Mouse (Mus musculus) intestine, postnatal 0 days (tissue): Measurements from ENCODE around the gene Espl1. TPM values are rescaled to one million over a fixed set of nuclear protein-coding genes. Genes with fewer than 3 reads are reported as not detected.

ENCODE experiments used
- ATAC-seq: fragments of 200-750 bp; cut with Nextera tagmentation; 2 replicates; pipeline ENCODE4 v1.8.0; 2017; ENCODE audit warnings: mild to moderate bottlenecking, moderate TSS enrichment, moderate library complexity
- H3K27ac ChIP-seq: fragments of 300-500 bp; sonication (generic); 2 replicates; pipeline ENCODE4 v1.5.1; 2014; ENCODE audit warnings: mild to moderate bottlenecking, low read depth, low read length, moderate library complexity
- H3K27me3 ChIP-seq: fragments of 300-500 bp; sonication (generic); replicated peaks from 2 replicates; pipeline ENCODE4 v1.6.1; 2014; ENCODE audit warnings: low read length, mixed read lengths; ENCODE audit not compliant: control insufficient read depth, insufficient read depth
- H3K36me3 ChIP-seq: fragments of 300-500 bp; sonication (generic); 2 replicates; pipeline ENCODE4 v1.6.1; 2014; ENCODE audit warnings: mild to moderate bottlenecking, moderate library complexity; ENCODE audit not compliant: control insufficient read depth, insufficient read depth
- H3K4me1 ChIP-seq: fragments of 300-500 bp; sonication (generic); replicated peaks from 2 replicates; pipeline ENCODE4 v1.6.1; 2014; ENCODE audit warnings: antibody characterized with exemption, low read length, mixed read lengths; ENCODE audit not compliant: control insufficient read depth, insufficient read depth
- H3K4me2 ChIP-seq: fragments of 300-500 bp; sonication (generic); replicated peaks from 2 replicates; pipeline ENCODE4 v1.6.1; 2014; ENCODE audit warnings: low read depth, mild to moderate bottlenecking, moderate library complexity
- H3K4me3 ChIP-seq: fragments of 300-500 bp; sonication (generic); 2 replicates; pipeline ENCODE4 v1.5.1; 2014; ENCODE audit warnings: low read depth, low read length
- H3K9ac ChIP-seq: fragments of 300-500 bp; sonication (generic); 2 replicates; pipeline ENCODE4 v1.6.1; 2014; ENCODE audit warnings: mild to moderate bottlenecking, low read depth, low read length
- H3K9me3 ChIP-seq: fragments of 300-500 bp; sonication (generic); 2 replicates; pipeline ENCODE4 v1.6.1; 2016; ENCODE audit warnings: mixed run types; ENCODE audit not compliant: control insufficient read depth
- CTCF ChIP-seq: sonication (generic); IDR thresholded peaks from 2 replicates; pipeline ENCODE4 v1.5.1; 2016; ENCODE audit warnings: low read depth, mild to moderate bottlenecking, control low read depth, antibody characterized with exemption, moderate library complexity
- WGBS: fragments of 180-500 bp; shearing (Covaris S2); extraction: QIAGEN DNeasy Blood & Tissue Kit; methylation state at CpG from one replicate; pipeline ENCODE4 v1.1.7; 2014; 5-methylcytosine and 5-hydroxymethylcytosine counted together
- polyA plus RNA-seq: library from polyadenylated mRNA; unstranded; fragments of >200 nt; fragmentation: Nextera tagmentation; extraction: Ambion mirVana; gene quantifications from 2 replicates; pipeline ENCODE4 v1.2.1, GENCODE M21; 2015

The Espl1 gene
- polyA plus RNA-seq, 1 experiment from 2014 or later: 5.4 TPM

DNA sequence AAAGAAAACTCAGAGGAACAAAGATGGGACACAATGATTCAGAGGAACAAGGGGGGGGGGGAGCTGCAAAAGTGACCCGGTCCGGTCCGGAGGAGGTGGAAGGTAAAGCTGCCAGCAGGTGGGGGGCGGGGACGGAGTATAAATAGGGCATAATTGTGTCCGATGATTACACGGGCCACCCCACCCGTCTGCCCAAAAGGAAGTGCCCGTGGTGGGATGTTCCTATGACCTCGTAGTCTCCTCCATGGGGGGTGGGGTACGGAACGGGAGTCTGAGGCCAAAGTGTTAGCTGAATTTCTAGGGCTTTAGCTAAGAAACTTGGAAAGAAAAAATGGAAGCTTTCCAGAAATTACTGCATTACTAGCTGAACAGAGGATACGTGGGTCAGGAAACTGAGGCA lies 73.9 kb downstream of the Espl1 start:
- Histone ChIP-seq H3K4me3 (no peak overlapping the region), H3K9me3 (no peaks in the 10 kb centered on the region), H3K4me2 (no peak overlapping the region), H3K27ac (no peak overlapping the region), H3K36me3 (no peaks in the 10 kb centered on the region), H3K4me1 (no peaks in the 10 kb centered on the region), H3K27me3 (no peaks in the 10 kb centered on the region; the same call in 1 of the 2 replicates), H3K9ac (no peak overlapping the region)
- 20% methylated on average over 13 of the region's 13 CpGs for whole genome bisulfite sequencing
- no peak for ATAC-seq
- no peak for TF ChIP-seq CTCF

DNA sequence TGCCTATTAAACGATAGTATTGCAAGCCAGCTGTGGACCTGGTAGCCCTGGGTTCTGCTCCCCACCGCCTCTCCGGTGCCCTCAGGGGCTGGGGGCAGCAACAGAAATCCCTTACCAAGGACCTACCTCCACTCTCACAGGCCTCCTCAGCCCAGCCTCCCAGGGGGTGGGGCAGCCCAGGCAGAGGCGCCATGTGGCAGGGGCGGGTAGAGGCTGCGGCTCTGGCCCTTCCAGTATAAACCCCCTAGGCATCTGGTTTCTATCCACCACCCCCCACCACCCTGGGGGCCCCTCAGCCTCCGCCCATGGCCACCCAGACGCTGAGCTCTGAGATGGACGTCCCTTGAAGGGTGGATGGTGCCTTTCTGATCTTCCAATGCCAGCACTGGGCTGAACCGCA lies 74.7 kb downstream of the Espl1 start:
- Histone ChIP-seq H3K9me3 (no peaks in the 10 kb centered on the region), H3K9ac (0 out of 2 replicates have a peak overlapping the region, but pooled peaks have one; percentile 0), H3K27ac (no peak overlapping the region), H3K4me2 (0 out of 2 replicates have a peak overlapping the region, but pooled peaks have one; percentile 9), H3K27me3 (no peaks in the 10 kb centered on the region; the same call in 1 of the 2 replicates), H3K4me3 (no peak overlapping the region), H3K36me3 (no peaks in the 10 kb centered on the region), H3K4me1 (no peaks in the 10 kb centered on the region)
- no peak for TF ChIP-seq CTCF
- ATAC-seq: peak; percentile 31; the same call in 1 of the 2 replicates
- WGBS: 5% methylated on average over 10 of the region's 10 CpGs

Other genes starting within 250 kb of the Espl1 start
- gene Eif4b, start 222.5 kb upstream of the Espl1 start, polyA plus RNA-seq: 47.8 and 53.0 TPM in 2 replicates
- 11.7 and 15.0 TPM in 2 replicates for gene Tns2, start 195.9 kb upstream of the Espl1 start, polyA plus RNA-seq
- gene Spryd3, start 160.0 kb upstream of the Espl1 start, polyA plus RNA-seq: 26.3 and 26.7 TPM in 2 replicates
- gene Igfbp6, start 151.9 kb upstream of the Espl1 start, polyA plus RNA-seq: 27.8 and 29.1 TPM in 2 replicates
- 52.7 and 56.7 TPM in 2 replicates for gene Soat2, start 145.7 kb upstream of the Espl1 start, polyA plus RNA-seq
- 14.1 and 16.0 TPM in 2 replicates for gene Zfp740, start 93.0 kb upstream of the Espl1 start, polyA plus RNA-seq
- 22.8 and 26.8 TPM in 2 replicates for gene Csad, start 91.5 kb upstream of the Espl1 start, polyA plus RNA-seq
- gene Itgb7, start 64.3 kb upstream of the Espl1 start, polyA plus RNA-seq: 2.6 and 2.9 TPM in 2 replicates
- 5.9 and 7.3 TPM in 2 replicates for gene Rarg, start 38.7 kb upstream of the Espl1 start, polyA plus RNA-seq
- 0.07 TPM in 1 of 2 replicates, not detected in the other for gene Gm9918, start 25.7 kb upstream of the Espl1 start, polyA plus RNA-seq
- gene Mfsd5, start 16.8 kb upstream of the Espl1 start, polyA plus RNA-seq: 80.4 and 81.1 TPM in 2 replicates
- gene Pfdn5, start 29.9 kb downstream of the Espl1 start, polyA plus RNA-seq: 339 and 341 TPM in 2 replicates
- 35.8 and 41.5 TPM in 2 replicates for gene Myg1, start 35.4 kb downstream of the Espl1 start, polyA plus RNA-seq
- gene Aaas, start 54.5 kb downstream of the Espl1 start, polyA plus RNA-seq: 15.0 and 16.8 TPM in 2 replicates
- gene Sp7, start 70.9 kb downstream of the Espl1 start, polyA plus RNA-seq: 0.07 and 0.14 TPM in 2 replicates
- 5.6 and 5.8 TPM in 2 replicates for gene Sp1, start 109.9 kb downstream of the Espl1 start, polyA plus RNA-seq
- gene Amhr2, start 149.1 kb downstream of the Espl1 start, polyA plus RNA-seq: 0.35 and 0.50 TPM in 2 replicates
- gene Prr13, start 162.8 kb downstream of the Espl1 start, polyA plus RNA-seq: 394 and 398 TPM in 2 replicates
- gene Pcbp2, start 174.3 kb downstream of the Espl1 start, polyA plus RNA-seq: 109 and 115 TPM in 2 replicates
- 3.5 TPM in 1 of 2 replicates, not detected in the other for gene Gm10337, start 207.5 kb downstream of the Espl1 start, polyA plus RNA-seq
- gene Map3k12, start 220.8 kb downstream of the Espl1 start, polyA plus RNA-seq: 3.1 and 3.5 TPM in 2 replicates
- 50.2 and 50.4 TPM in 2 replicates for gene Tarbp2, start 221.9 kb downstream of the Espl1 start, polyA plus RNA-seq
- gene Npff, start 228.7 kb downstream of the Espl1 start, polyA plus RNA-seq: 1.1 TPM in 2 replicates